Mouse (Mus musculus): ENCODE results near the gene Zkscan7.
A peak's percentile ranks its signal among the peaks of the same experiment; 100 is the strongest.

Zkscan7 gene

GRCm38 (mm10) chr9:122922436-122922835 is 37.0 kb downstream of the Zkscan7 start:
- DNase-seq = no peak

- DNase-seq = peak; percentile 84
Observed at GRCm38 (mm10) chr9:122922936-122923381, 37.5 kb downstream of the Zkscan7 start, which contains the start of gene Zfp105. Zfp105 (plus strand) TSS chr9:122923072.

DNA sequence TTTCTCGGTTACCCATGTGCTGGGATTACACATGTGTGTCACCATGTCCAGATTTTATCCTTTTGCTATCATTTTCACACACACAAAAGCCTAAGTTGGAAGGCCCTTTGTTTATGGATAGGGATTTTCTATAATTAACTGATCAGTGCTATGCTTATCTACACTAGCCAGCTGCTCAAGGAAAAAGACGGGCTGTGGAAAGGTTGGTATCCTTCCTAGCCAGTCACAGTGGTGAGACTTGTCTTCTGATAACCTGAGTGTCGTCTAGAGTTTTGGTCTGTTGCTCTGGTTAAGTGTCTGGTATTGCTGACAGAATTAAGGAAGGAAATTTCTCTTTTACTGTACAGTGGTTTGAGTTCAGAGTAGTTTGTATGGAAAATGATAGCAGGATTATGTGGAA is 43.4 kb downstream of the Zkscan7 start:
- DNase-seq = no peak
